Mouse (Mus musculus) brain, adult 2 months (tissue): ENCODE measurements at regions not wholly inside any gene's neighbourhood (a gene's known extent, or its start where the extent isn't known, plus 50 kb on each side); places are given as distances from the start of the nearest gene placed in this dataset.
"Not testable (repeated sequence)": the region's sequence is repeated elsewhere in the genome, so short reads cannot be mapped to it uniquely, and the experiment has no call there.

Experiments used
- DNase-seq: peaks from one replicate; pipeline ENCODE4 v3.0.0; 2011; ENCODE audit warnings: low read depth, low spot score

- DNase-seq: peak; percentile 60
These were observed 380.6 kb upstream of the Ngly1 start for GRCm38 (mm10) chr14:15868520-15868919.

GRCm38 (mm10) chr14:15872013-15872412 lies 377.1 kb upstream of the Ngly1 start:
- DNase-seq: no peak

- peak; percentile 55 for DNase-seq
These were observed 368.9 kb upstream of the Ngly1 start for GRCm38 (mm10) chr14:15880146-15880545.

GRCm38 (mm10) chr14:15881284-15881683 lies 367.8 kb upstream of the Ngly1 start:
- peak; percentile 76 for DNase-seq

GRCm38 (mm10) chr14:15884641-15885340 lies 364.3 kb upstream of the Ngly1 start:
- DNase-seq: no peak

GRCm38 (mm10) chr14:15897098-15897497 lies 352.0 kb upstream of the Ngly1 start:
- peak; percentile 54 for DNase-seq

- not testable (repeated sequence) for DNase-seq
These were observed 342.7 kb upstream of the Ngly1 start for GRCm38 (mm10) chr14:15906429-15906828.

GRCm38 (mm10) chr14:15913206-15913605 lies 335.9 kb upstream of the Ngly1 start:
- not testable (repeated sequence) for DNase-seq

- no peak for DNase-seq
These were observed 334.9 kb upstream of the Ngly1 start for GRCm38 (mm10) chr14:15914176-15914575.

- peak; percentile 73 for DNase-seq
These were observed 324.4 kb upstream of the Ngly1 start for GRCm38 (mm10) chr14:15924676-15925075.

GRCm38 (mm10) chr14:15934729-15935128 lies 314.4 kb upstream of the Ngly1 start:
- DNase-seq: peak; percentile 32

- no peak for DNase-seq
These were observed 278.8 kb upstream of the Ngly1 start for GRCm38 (mm10) chr14:15970321-15970720.

- DNase-seq: peak; percentile 1
These were observed 278.3 kb upstream of the Ngly1 start for GRCm38 (mm10) chr14:15970767-15971166.

- DNase-seq: no peak
These were observed 277.8 kb upstream of the Ngly1 start for GRCm38 (mm10) chr14:15971306-15971705.

- DNase-seq: no peak
These were observed 271.7 kb upstream of the Ngly1 start for GRCm38 (mm10) chr14:15977366-15977765.

GRCm38 (mm10) chr14:15978329-15978728 lies 270.8 kb upstream of the Ngly1 start:
- peak; percentile 15 for DNase-seq

- peak; percentile 1 for DNase-seq
These were observed 243.7 kb upstream of the Ngly1 start for GRCm38 (mm10) chr14:16005409-16005808.

GRCm38 (mm10) chr14:16006968-16007367 lies 242.1 kb upstream of the Ngly1 start:
- DNase-seq: no peak

- no peak for DNase-seq
These were observed 239.3 kb upstream of the Ngly1 start for GRCm38 (mm10) chr14:16009778-16010177.

GRCm38 (mm10) chr14:16023853-16024252 lies 225.2 kb upstream of the Ngly1 start:
- DNase-seq: no peak

GRCm38 (mm10) chr14:16037771-16038170 lies 211.3 kb upstream of the Ngly1 start:
- DNase-seq: no peak

- DNase-seq: no peak
These were observed 210.7 kb upstream of the Ngly1 start for GRCm38 (mm10) chr14:16038336-16038735.

- peak; percentile 6 for DNase-seq
These were observed 204.6 kb upstream of the Ngly1 start for GRCm38 (mm10) chr14:16044466-16044865.

GRCm38 (mm10) chr14:16072534-16072933 lies 176.5 kb upstream of the Ngly1 start:
- not testable (repeated sequence) for DNase-seq
